Comparison of ENCODE assay signal across 8 mouse cellular contexts in the genomic region with DNA sequence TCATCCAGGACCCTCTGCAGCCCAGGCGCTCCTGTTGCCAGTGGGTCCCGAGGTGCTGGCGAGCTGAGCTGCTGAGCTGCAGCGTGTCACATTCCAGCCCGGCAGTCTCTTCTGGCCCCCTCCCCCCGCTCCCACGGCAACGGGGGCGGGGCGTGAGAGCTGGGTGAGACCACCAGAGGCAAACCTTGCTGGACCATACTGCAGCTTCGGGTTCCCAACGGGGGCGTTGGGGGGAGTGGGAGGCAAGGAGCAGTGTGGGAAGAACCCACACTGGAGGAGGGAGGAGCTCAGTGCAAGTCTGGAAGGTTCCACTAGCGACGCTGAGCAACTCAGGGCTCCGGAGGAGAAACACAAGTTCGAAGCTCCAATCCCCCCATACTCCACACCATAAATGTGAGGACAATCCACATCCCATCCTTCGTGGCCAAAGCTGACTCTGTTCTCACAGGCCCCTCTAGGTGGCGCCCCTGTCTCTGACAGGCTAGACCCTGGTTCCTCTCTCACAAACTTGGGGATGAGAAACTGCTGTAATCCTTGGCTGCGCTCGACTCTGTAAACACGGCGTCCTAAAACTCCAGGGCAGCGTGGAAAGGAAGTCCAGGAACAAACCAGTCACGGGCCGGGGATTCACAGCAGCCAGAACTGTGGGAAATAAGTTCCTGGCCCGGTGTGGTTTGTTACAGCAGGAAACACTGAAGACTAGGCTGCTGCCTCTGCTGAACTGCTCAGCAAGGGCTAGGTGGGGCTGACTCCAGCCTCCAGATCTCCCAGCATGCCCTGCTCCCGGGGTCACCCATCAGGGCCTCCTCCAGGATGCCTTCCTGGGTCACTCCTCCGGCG. TPM values are rescaled to one million over a fixed set of nuclear protein-coding genes. Genes with fewer than 3 reads are reported as not detected.
DNase-seq lines count a peak whose midpoint lies in the region; ATAC-seq and TF ChIP-seq lines count a peak whose summit lies in the region.

No protein-coding gene starts in this region.

- no peaks in the 10 kb centered on the region for H3K36me3 ChIP-seq in lung, embryonic 14.5 days (ENCODE audit: insufficient read depth)
- H3K36me3 ChIP-seq in thymus, adult 2 months (ENCODE audit: control insufficient read depth, insufficient read depth, low read length), result no peaks in the 10 kb centered on the region

- peak overlapping the region; percentile 42 for H3K9ac ChIP-seq in lung, embryonic 14.5 days

- H3K9me3 ChIP-seq in lung, embryonic 14.5 days (ENCODE audit: low read depth, low read length), result no peaks in the 10 kb centered on the region

- H3K27me3 ChIP-seq in lung, embryonic 14.5 days (ENCODE audit: insufficient read depth, low read length), result no peaks in the 10 kb centered on the region
- H3K27me3 ChIP-seq in thymus, adult 2 months (ENCODE audit: control insufficient read depth, insufficient read depth, low read length), result no peaks in the 10 kb centered on the region

- peak overlapping the region; percentile 26 for H3K4me3 ChIP-seq in lung, embryonic 14.5 days (ENCODE audit: low read depth, low read length)
- H3K4me3 ChIP-seq in olfactory bulb, adult 2 months (ENCODE audit: insufficient read depth, low read depth, low read length), result peak overlapping the region; percentile 8
- H3K4me3 ChIP-seq in thymus, adult 2 months (ENCODE audit: control insufficient read depth, insufficient read depth, low read length), result peak overlapping the region; percentile 33

- peak overlapping the region; percentile 58 for H3K4me2 ChIP-seq in lung, embryonic 14.5 days

- peak; percentile 95 for TF ChIP-seq CTCF in lung, embryonic 14.5 days (IDR thresholded peaks at IDR 0.05; ENCODE audit: low read depth)
- peak; percentile 65 for TF ChIP-seq CTCF in olfactory bulb, adult 2 months (IDR thresholded peaks at IDR 0.05; ENCODE audit: insufficient read depth, low read depth, low read length)
- peak; percentile 58; the same call in 1 of the 2 replicates for TF ChIP-seq CTCF in thymus, adult 2 months (IDR thresholded peaks at IDR 0.05; ENCODE audit: borderline replicate concordance, control insufficient read depth, extremely low read depth, insufficient read depth, low read length, poor library complexity)

- TF ChIP-seq POLR2A in olfactory bulb, adult 2 months (IDR thresholded peaks at IDR 0.05; ENCODE audit: insufficient read depth, low read depth, low read length), result no peak
- no peak for TF ChIP-seq POLR2A in thymus, adult 2 months (IDR thresholded peaks at IDR 0.05; ENCODE audit: control insufficient read depth, extremely low read depth, insufficient read depth, low read length, poor library complexity)

- H3K27ac ChIP-seq in lung, embryonic 14.5 days (ENCODE audit: low read depth), result peak overlapping the region; percentile 93
- no peak overlapping the region for H3K27ac ChIP-seq in olfactory bulb, adult 2 months (ENCODE audit: insufficient read depth, low read depth, low read length)
- peak overlapping the region; percentile 17; the same call in 1 of the 2 replicates for H3K27ac ChIP-seq in thymus, adult 2 months (ENCODE audit: control insufficient read depth, insufficient read depth, low read length)

- peak; percentile 89 for DNase-seq in ES-CJ7 (ENCODE audit: low read depth, low spot score)
- DNase-seq in cerebellum, adult 8-10 months, result peak; percentile 73
- peak; percentile 91 for DNase-seq in forelimb bud, embryonic 11.5 days (ENCODE audit: low read depth, low spot score)
- peak; percentile 94 for DNase-seq in heart, postnatal 4 days
- peak; percentile 83 to 88 for DNase-seq in layer of hippocampus, adult 8-10 months (ENCODE audit: low spot score in 2 of 2)
- peak; percentile 97 for DNase-seq in lung, embryonic 14.5 days
- peak; percentile 62 for DNase-seq in thymus, adult 2 months

- ATAC-seq in lung, embryonic 14.5 days (ENCODE audit: insufficient read depth), result peak; percentile 83

- no peaks in the 10 kb centered on the region; the same call in 1 of the 2 replicates for H3K4me1 ChIP-seq in lung, embryonic 14.5 days (ENCODE audit: insufficient read depth)
- peaks cover 8% of the 10 kb centered on the region for H3K4me1 ChIP-seq in olfactory bulb, adult 2 months (ENCODE audit: control insufficient read depth, insufficient read depth, low read length)
- peaks cover 8% of the 10 kb centered on the region for H3K4me1 ChIP-seq in thymus, adult 2 months (replicated peaks; ENCODE audit: control insufficient read depth, insufficient read depth, low read length)

- WGBS in lung, embryonic 14.5 days, result 2% methylated on average over 30 of the region's 30 CpGs
- WGBS in olfactory bulb, adult 2 months, result 6% methylated on average over 30 of the region's 30 CpGs
- 8% methylated on average over 30 of the region's 30 CpGs for WGBS in thymus, adult 2 months

RNA-seq across cellular contexts. Expression of gene 2900026A02Rik, which starts 41.0 kb away (rescaled TPM):
- total RNA-seq in heart, postnatal 4 days (2021), result 10 to 100 TPM; 46.8 to 48.3 TPM
- total RNA-seq in layer of hippocampus, adult 8-10 months (2022), result 10 to 100 TPM; 56.0 to 66.0 (median 61.1) TPM
- polyA plus RNA-seq in lung, embryonic 14.5 days (2014; fragmentation: Nextera tagmentation; extraction: Ambion mirVana), result 6.9 TPM in 2 replicates
- not detected in 2 replicates for polyA plus RNA-seq in olfactory bulb, adult 2 months (2012; ENCODE audit: insufficient read depth, insufficient read length, low replicate concordance, missing spikeins)
- 6.9 and 7.8 TPM in 2 replicates for polyA plus RNA-seq in thymus, adult 2 months (2012; rRNA removed)

RNA-seq across cellular contexts. Expression of gene Tmem211, which starts 46.6 kb away (rescaled TPM):
- total RNA-seq in heart, postnatal 4 days (2021), result not detected
- not detected for total RNA-seq in layer of hippocampus, adult 8-10 months (2022)
- polyA plus RNA-seq in lung, embryonic 14.5 days (2014; fragmentation: Nextera tagmentation; extraction: Ambion mirVana), result not detected in 2 replicates
- not detected in 2 replicates for polyA plus RNA-seq in olfactory bulb, adult 2 months (2012; ENCODE audit: insufficient read depth, insufficient read length, low replicate concordance, missing spikeins)
- polyA plus RNA-seq in thymus, adult 2 months (2012; rRNA removed), result 0.10 TPM in 1 of 2 replicates, not detected in the other
